Mouse (Mus musculus): ENCODE measurements around the gene Rtf1.
A peak's percentile ranks its signal among the peaks of the same experiment; 100 is the strongest.

Rtf1 gene

DNA sequence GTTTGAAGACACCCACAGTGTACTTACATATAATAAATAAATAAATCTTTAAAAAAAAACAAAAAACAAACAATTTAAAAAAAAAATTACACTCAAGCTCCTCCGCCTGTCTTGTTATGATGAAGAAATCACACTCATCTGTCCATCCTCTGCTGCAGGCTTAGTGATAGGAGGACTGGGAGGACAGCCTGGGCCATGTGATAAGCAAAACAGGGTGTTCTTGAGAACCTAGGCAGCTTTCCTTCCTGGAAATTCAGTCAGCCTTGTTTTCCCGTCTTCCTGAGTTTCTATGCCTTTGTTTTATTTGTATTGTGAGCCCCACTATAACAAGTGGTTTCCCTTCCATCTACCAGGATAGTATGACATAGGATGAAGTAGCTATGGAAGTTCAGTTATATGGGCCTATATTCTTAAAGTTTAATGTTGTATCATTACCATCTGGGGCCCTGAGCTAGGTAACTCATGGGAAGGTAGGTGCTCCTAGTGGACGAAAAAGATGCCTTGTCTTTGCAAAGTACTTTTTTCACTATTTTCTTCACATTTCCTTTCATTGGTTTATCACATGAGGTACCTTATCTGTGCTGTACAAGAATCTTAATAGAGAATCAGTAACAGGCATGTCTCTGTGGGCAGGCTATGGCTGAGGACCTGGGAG, 53.0 kb downstream of the Rtf1 start:
- no peak for DNase-seq (ENCODE audit: extremely low read depth, low read depth)

DNA sequence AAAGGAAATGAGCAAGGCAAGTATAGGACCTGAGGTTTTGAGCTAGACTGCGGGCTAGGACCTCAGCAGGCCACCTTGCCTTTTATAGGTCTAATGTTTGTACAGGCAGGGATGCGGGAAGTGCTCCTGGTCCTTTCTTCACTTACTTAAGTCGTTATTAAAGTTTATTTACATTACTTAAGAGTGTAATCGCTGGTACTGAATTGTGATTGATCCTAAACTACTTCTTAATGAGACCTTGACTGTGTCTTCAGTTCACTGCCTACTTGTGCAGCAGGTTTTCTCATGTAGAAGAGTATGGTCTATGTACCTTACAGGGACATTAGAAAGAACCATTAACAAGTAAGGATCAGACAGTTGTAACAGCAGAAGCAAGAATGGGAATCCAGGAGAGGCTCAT, 55.9 kb downstream of the Rtf1 start:
- no peak for DNase-seq (ENCODE audit: extremely low read depth, low read depth)

DNA sequence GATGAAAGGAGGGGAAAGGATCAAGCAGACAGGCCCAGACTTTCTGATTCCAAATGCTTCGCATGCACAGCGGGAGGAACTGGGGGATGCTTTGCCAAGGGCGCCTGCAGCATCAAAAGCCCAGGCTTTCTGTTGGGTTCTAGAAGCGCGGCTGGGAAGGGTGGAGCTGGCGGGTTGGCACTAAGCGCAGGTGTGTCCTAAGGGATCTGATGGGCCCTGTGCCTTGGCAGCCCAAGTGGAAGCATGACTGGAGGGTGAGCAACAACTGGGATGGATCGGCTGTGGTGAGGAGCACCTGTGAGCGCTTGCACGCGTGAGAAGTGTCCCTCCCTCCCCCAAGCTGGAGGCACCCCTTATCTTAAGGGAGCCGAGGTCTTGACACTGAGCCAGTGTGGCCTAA, 62.3 kb downstream of the Rtf1 start:
- DNase-seq (ENCODE audit: extremely low read depth, low read depth): no peak

DNA sequence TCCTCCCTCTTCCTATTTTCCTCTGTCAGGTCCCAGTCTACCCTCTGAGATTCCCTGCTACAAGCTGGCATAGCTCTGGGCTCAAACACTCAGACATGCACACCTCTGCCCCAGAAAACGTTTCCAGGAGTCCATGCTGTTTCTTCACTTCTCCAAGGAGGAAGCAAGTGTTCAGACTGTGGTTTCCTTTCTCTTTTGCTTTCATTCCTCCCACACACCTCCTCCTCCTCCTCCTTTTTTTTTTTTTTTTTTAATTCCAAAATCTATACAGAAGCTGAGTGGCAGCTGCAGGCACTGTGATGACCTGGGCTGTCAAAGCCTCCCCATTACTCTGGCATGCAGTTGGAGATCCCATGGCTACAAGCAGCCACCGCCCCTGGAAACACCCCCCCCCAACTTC, 65.7 kb downstream of the Rtf1 start:
- DNase-seq (ENCODE audit: extremely low read depth, low read depth): no peak

DNA sequence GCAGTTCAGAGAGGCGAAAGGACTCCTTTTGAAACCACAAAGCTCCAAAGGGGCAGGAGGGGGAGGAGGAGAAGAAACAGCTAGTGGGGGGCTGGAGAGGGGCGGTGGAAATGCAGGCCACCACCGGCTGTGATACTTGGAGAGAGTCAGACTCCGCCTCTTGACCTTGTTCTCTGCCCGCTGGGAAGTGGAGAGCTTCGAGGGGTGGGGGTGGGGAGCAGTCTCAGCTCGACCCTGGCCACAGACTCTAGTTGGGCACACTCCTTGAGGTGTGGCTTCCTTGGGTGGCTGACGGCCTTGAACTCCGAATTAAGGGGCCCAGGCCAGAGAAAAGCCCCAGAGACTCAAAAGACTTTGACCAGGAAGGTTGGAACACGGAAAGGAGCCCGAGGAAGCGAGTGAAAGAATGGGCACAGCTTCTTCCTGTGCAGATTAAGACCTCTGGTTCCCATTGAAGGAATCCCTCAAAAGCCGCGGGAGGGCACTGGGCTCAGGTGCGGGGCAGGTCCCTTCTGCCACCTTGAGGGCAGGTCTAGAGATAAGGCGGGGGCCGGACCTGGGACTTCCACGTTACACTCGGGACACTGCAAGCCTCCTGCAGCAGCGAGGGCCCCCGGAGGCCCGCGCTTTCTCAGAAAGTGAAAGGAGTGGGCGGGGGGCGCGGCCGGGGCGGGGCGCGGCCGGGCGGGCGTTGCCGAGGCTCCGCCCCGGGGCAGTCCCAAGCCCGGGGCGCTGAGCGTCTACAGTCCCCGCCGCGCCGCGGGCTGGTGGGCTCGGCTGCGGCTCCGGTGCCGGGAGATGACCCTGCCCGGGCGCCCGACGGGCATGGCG, 66.9 kb downstream of the Rtf1 start, which contains the start of gene Itpka:
Itpka (plus strand) TSS at position 757 of the 831 bp plus-strand sequence.
- peak; percentile 44 for DNase-seq (ENCODE audit: extremely low read depth, low read depth)

DNA sequence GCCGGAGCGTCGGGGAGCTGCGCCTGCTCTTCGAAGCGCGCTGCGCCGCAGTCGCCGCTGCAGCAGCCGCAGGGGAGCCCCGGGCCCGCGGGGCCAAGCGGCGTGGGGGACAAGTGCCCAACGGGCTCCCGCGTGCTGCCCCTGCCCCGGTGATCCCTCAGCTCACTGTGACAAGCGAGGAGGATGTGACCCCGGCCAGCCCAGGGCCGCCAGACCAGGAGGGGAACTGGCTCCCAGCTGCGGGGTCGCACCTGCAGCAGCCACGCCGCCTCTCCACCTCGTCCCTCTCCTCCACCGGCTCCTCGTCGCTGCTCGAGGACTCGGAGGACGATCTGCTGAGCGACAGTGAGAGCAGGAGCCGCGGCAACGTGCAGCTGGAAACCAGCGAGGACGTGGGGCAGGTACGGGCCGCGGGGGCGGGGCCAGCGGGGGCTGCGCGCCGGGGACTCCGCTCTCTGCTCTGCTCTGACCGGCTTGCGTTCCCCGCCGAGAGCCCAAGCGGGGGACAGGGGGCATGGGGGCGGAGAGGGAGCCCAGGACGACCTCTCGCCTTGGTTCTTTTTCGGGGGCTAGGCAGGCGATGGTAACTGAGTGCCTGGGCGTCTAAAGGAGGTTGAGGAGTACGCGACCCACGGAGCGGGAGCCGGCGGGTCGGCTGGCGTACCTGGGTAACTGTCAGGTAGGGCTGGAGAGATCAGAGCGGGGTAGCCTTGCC, 67.8 kb downstream of the Rtf1 start:
- DNase-seq (ENCODE audit: extremely low read depth, low read depth): no peak

DNA sequence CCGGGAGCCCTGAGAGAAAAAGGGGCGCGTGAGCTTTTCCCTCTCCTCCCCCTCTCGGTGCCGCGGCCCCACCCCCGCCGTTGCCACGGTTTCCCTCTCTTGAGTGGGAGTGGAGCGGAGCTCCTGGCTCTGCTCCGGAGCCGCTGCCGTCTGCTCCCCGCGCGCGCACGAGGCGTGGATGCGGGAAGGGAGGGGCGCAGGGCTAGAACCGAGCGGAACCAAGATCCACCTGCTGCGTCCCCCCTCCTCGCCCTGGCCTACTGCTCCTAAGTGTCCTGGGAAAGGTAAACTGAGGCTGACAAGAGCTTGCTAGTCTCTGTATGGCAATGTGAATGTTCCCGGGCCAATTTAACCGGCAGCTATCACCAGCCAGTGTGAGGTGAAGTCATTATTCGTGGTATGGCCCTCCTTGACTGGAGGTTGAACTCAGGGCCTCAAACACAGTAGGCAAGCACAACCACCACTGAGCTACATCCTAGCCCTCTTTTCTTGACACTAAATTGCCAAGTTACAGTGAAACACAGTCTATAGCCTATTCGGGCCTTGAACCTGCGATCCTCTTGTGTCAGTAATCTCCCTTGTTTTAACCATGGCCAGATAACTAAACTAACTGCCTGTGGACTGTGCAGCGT, 68.4 kb downstream of the Rtf1 start:
- no peak for DNase-seq (ENCODE audit: extremely low read depth, low read depth)

DNA sequence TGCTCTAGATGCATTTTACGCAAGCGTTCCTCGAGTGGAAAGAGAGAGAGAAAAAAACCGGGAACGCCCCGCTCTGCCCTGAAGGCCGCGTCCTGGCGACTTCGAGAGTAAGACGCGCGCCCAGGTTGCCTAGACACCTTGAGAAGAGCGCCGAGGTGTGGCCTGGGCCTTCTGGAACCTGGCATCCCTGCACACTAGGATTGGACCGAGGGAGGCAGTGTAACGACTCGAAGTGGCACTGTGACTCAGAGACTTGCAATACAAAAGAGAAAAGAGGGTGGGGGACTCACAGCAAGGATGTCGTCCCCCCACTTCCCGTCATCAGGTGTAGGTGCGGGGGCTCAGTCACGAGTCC, 68.9 kb downstream of the Rtf1 start:
- no peak for DNase-seq (ENCODE audit: extremely low read depth, low read depth)

DNA sequence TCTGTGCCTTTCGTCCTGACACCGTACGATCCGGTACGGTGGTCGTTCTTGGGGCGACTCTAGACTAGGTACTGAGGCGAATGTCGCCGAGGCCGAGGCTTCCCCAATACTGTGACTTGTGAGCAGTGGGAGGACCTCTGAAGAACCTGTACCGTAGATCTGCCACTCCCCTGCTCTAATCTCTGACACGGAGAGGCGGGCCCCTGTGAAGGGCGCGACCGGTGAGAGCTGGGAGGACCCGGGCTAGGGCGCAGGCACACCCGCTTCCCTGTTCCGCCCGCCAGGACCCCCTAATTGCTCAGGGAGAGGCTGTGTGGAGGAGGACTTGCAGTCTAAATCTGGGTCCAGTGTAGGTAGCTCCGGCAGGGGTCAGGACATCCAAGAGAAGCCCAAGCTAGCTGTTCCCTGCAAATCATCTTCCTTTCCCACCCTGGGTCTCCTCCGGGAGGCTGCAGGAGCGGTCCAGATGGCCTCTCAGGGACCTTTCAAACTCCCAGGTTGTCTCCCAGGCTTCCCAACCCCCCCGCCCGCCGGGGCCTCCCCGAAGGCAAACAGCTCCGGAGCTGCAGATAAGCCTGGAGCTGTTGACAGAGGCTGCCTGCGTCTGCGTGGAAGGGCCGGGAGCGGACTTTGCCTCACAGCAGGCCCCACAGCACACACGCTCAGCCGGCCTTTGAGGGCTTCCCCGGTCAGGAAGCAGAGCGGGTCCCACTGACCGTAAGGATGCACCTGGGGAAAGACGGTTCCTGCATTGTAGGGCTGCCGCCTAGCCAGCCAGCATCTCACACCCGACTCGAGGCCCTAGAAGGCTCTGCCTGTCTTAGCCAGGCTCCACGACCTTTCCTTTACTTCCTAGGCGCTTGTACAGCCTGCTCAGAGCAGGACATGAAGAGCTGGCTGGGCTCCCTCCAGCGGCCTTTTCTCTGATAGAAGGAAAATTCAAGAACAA, 69.6 kb downstream of the Rtf1 start:
- DNase-seq (ENCODE audit: extremely low read depth, low read depth): no peak

DNA sequence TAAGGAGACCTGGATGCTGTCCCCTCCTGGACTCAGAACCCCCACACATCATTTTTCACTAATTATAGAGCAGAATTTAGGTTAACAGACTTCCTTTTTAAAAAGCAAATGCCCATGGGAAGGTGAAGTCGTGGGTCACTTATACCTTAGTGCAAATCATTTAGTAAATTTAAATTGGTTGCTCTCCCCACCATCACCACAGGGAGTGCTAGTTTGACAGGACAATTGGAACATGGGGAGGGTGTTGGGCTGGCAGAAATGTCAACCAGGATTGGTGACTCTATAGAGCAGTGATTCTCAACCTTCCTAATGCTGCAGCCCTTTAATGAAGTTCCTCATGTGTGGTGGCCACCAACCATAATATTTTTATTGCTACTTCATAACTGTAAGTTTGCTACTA, 70.4 kb downstream of the Rtf1 start:
- DNase-seq (ENCODE audit: extremely low read depth, low read depth): no peak

DNA sequence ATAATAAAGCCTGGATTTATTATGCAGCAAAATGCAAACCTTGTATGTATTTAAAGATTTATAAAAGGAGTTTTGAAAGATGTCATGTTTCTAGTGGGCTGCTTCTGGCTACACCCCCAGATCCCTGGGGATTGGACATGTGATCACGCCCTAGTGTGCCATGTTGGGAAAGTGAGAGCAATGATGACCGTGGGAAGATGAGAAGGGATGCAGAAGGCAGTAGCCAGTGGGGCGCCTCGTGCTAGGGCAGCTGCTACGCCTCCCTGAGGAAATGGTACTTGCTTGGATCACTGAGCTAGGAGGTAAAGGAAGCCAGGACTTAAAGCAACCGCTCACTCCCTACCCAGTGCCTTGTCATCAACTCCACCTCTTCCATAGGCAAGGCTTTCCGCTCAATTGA, 72.7 kb downstream of the Rtf1 start:
- DNase-seq (ENCODE audit: extremely low read depth, low read depth): no peak

DNA sequence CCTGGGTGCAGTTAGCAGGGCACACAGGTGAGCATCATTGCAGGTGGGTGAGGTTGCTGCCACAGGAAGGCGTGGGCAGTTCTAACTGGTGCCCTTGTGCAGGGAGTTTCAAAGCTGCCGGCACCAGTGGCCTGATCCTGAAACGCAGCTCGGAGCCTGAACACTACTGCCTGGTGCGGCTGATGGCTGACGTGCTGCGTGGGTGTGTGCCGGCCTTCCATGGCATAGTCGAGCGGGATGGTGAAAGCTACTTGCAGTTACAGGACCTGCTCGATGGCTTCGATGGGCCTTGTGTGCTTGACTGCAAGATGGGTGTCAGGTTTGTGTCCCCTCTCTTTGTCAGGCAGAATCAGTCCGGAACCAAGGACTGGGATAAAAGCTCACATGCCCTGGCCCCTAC, 74.4 kb downstream of the Rtf1 start:
- no peak for DNase-seq (ENCODE audit: extremely low read depth, low read depth)

DNA sequence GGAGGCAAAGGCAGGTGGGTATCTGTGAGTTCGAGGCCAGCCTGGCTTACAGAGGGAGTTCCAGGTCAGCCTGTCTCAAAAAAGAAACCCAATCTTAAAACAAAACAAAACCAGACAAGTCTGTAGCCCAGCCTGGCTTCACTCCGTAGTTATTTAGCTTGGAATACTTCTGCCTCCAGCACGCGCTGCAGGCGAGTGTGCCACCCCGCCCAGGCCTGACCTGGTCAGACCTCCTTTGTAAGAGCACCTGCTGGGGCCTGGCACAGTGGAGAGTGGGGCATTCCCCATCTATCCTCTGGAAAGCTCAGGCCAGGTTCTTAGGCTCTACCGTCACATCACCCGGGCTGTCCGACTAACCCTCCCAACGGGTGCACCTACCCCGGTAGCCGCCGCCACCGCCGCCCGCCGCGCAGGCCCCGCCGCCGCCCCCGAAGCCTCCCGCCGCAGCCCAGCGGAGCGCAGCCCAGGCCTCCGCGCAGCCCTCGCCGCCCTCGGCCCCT, 82.8 kb downstream of the Rtf1 start:
- DNase-seq (ENCODE audit: extremely low read depth, low read depth): no peak

DNA sequence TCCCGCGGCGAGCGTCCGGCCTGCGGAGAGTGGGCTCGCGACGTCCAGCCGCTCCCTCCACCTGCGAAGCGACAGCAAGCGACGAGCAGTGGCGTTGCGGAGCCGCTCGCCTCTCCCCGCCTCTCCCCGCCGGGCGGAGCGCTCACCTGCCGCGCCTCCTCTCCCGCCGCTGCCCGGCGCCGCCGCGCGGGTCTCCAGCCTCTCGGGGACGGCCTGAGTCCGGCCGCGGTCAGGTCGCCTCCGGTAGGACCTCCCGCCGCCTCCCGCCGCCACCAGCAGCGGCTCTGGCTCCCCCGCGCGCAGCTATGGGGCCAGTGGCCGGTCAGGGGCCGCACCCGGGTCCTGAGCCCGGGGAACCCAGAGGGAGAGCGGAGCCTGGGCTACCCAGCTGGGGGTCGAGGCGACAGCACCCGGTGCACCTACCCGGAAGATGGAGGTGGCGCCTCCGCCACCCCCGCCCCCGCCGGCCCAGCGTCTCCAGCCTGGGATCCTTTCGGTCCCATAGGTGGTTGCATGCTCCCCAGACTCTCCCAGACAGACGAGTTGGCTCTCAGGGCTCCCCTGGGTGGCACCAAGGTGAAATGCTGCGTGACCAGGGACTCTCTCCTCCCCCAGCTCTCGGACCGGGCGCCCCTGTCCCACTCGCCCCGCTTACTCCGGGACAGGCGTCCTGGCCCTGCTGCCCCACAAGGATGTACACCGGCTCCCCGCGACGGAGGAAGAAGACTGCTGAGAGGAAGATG, 83.4 kb downstream of the Rtf1 start:
- no peak for DNase-seq (ENCODE audit: extremely low read depth, low read depth)

DNA sequence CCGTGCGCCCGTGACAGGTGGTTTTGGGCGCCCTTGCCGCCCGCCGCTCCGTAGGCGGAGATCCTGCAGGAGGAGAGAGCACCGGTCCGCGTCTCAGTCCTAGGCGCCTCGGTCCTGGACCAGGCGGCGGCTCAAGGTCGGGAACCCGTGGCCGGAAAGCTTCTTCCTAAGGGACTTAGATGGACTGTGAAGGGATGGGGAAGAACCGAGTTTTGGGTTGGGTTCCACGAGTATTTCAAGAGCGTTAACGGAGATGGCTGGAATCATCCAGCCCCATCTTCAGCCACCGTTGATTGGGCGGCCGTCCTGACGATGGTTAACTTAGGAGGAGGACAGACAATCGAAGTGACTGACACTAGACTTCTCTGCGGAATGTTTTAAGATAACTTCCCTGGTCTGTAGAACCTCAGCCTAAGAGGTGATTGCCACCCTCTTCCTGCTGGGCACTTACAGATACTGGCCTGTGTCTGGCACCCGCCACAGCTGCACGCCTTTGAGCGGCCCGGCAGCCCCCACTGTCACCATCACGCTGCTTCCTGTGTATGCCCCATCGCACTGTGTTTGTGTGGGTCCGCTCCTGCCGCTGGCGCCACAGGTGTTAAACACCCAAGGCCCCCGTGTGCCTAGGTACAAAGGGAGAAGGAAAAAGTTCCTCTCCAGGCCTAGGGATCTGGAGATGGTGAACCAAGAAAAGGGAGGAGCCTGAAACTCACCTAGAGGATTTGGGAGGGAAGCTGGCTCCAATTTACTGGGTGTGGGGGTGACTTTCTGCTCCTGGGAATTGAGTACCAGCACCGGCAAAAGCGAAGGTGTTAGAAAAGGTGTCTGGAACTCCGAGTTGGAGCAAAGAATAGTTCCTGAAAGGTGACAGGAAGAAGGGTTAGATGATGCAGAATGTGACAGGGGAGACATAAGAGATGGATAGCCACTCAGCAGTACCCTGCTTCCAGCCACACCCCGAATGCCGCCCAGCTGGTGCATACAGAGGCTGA, 84.3 kb downstream of the Rtf1 start:
- no peak for DNase-seq (ENCODE audit: extremely low read depth, low read depth)

DNA sequence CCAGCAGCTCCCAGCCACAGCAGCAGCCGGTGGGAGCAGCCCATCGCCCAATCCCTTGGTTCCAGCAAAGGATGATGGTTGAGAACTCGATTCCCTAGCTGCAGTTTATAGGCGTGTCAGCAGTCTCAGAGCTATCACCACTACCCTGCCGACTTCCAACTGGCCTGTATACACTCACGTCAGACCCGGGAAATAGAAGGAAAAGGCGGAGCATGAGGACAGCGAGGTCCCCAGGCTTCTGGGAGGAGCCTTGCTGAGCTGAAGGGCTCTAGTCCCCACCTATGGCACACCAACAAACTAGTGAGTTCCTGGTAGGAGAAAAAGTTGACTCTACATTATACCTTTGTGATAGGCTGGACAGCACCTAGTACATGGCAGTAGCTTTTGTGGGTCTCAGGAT, 85.4 kb downstream of the Rtf1 start, which contains the start of gene Ltk:
Ltk (minus strand) TSS at position 181 of the 400 bp plus-strand sequence.
- no peak for DNase-seq (ENCODE audit: extremely low read depth, low read depth)

DNA sequence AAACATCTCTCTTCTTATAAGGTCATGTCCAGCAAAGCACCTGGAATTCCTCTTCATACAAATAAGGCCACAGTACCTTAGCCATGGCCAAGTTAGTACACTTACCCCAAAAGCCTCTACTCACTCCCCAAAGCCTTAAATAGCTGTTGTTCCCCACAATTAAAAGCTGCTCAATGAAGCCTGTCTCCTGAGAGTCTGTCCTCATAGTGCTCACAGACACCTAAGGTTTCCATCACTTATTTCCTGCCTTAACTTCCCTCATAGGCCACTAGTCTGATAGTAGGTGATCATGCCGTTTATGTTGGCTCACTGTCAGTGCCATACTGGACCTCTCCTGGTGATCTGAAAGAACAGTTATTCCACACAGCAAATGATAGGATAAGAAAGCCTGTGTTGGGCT, 87.4 kb downstream of the Rtf1 start:
- no peak for DNase-seq (ENCODE audit: extremely low read depth, low read depth)

DNA sequence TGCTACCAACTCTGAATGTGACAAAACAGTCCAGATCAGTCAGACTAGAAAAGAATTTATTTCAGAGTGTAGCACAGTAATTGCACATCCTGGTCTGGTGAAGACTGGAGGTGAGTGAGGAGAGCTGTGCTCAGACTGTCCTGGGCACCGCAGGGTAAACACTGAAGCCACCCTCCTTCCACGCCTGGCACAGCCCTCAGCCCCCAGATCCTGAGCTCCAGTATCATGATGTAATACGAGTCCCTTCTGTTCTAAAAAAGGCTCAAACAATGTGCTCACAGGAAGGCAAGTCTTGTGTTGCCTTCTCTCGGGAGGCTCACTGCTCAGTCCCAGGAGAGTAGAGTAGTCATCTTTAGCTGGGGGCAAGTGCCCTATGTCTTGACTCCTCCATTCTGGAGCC, 89.1 kb downstream of the Rtf1 start:
- no peak for DNase-seq (ENCODE audit: extremely low read depth, low read depth)

DNA sequence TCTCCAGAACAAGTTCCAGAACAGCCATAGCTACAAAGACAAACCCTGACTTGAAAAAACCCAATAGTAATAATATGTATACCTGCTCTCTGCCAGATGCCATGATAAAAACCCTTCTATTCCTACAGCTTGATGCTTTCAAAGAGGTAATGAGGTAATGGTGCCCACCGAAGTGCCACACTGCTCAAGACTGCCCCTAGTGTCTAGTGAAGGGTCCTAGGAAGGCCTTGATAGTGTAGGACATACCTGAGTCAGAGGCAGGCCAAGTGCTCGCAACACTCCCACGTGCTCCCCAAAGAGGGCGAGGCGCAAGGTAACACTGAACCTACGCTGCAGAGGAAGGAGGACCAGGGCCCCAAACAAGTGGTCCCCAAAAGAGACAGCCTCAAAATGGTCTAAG, 92.4 kb downstream of the Rtf1 start:
- no peak for DNase-seq (ENCODE audit: extremely low read depth, low read depth)
